Mouse (Mus musculus): ENCODE measurements around the gene Trpm7. TPM values are rescaled to one million over a fixed set of nuclear protein-coding genes. Genes with fewer than 3 reads are reported as not detected.
"Not testable (repeated sequence)": the region's sequence is repeated elsewhere in the genome, so short reads cannot be mapped to it uniquely, and the experiment has no call there.

The Trpm7 gene
- total and polyA plus RNA-seq, 3 experiments = 22.3 to 23.1 TPM; not detected in 1

- no peaks in the 10 kb centered on the region for H3K9me3 ChIP-seq (replicated peaks; ENCODE audit: insufficient read depth, low read length)
- no peak overlapping the region for H3K4me3 ChIP-seq (ENCODE audit: control insufficient read depth in 1 of 2, insufficient read depth in 1 of 2, low read depth in 2 of 2, low read length in 2 of 2)
- H3K27me3 ChIP-seq (ENCODE audit: control insufficient read depth in 1 of 2, insufficient read depth in 2 of 2, low read length in 2 of 2) = no peaks in the 10 kb centered on the region
- no peak overlapping the region for H3K9ac ChIP-seq (ENCODE audit: control insufficient read depth, low read depth, low read length, poor library complexity, severe bottlenecking)
- TF ChIP-seq ZMIZ1 (IDR thresholded peaks at IDR 0.05; ENCODE audit: low read depth, low read length) (no peak), TAL1 (IDR thresholded peaks at IDR 0.05; ENCODE audit: low read length) (no peak), SIN3A (IDR thresholded peaks at IDR 0.05; ENCODE audit: low read length) (no peak), KAT2A (conservative IDR thresholded peaks at IDR 0.05; ENCODE audit: low read depth, low read length) (no peak), BHLHE40 (IDR thresholded peaks at IDR 0.05; ENCODE audit: borderline replicate concordance, low read depth, low read length) (no peak), GABPA (IDR thresholded peaks at IDR 0.05; ENCODE audit: low read depth, low read length) (no peak)
- no peak overlapping the region for H3K27ac ChIP-seq (ENCODE audit: control insufficient read depth, low read depth, low read length)
- no peaks in the 10 kb centered on the region for H3K79me2 ChIP-seq (ENCODE audit: control insufficient read depth, insufficient read depth, low read length, poor library complexity)
- no peak for DNase-seq (ENCODE audit: low read depth, low spot score)
- H3K4me1 ChIP-seq (ENCODE audit: control insufficient read depth in 1 of 2, insufficient read depth in 2 of 2, low read length in 2 of 2) = peaks cover 0 to 4% of the 10 kb centered on the region in 2 experiments; a peak in 1 of 4 replicates
- H3K36me3 ChIP-seq (ENCODE audit: control insufficient read depth in 1 of 2, insufficient read depth in 2 of 2, low read length in 2 of 2) = no peaks in the 10 kb centered on the region; a peak in 1 of 4 replicates
Observed at GRCm38 (mm10) chr2:126887141-126887540, 11.1 kb upstream of the Trpm7 start.

GRCm38 (mm10) chr2:126885871-126886270, 9.8 kb upstream of the Trpm7 start:
- H3K4me3 ChIP-seq (ENCODE audit: control insufficient read depth in 1 of 2, insufficient read depth in 1 of 2, low read depth in 2 of 2, low read length in 2 of 2) = no peak overlapping the region
- TF ChIP-seq MAFK (IDR thresholded peaks at IDR 0.05; ENCODE audit: borderline replicate concordance, low read depth, low read length) (no peak), GATA1 (IDR thresholded peaks at IDR 0.05; ENCODE audit: low read depth, low read length) (0 out of 2 replicates have a peak, but pooled peaks have one; percentile 38), POLR2A (IDR thresholded peaks at IDR 0.05; ENCODE audit: control insufficient read depth in 1 of 2, insufficient read depth in 1 of 2, low read depth in 1 of 2, low read length in 2 of 2, poor library complexity in 1 of 2) (no peak), RCOR1 (IDR thresholded peaks at IDR 0.05; ENCODE audit: low read depth, low read length) (no peak)
- no peak overlapping the region for H3K9ac ChIP-seq (ENCODE audit: control insufficient read depth, low read depth, low read length, poor library complexity, severe bottlenecking)
- no peak overlapping the region for H3K27ac ChIP-seq (ENCODE audit: control insufficient read depth, low read depth, low read length)
- no peaks in the 10 kb centered on the region for H3K27me3 ChIP-seq (ENCODE audit: control insufficient read depth in 1 of 2, insufficient read depth in 2 of 2, low read length in 2 of 2)
- no peaks in the 10 kb centered on the region for H3K9me3 ChIP-seq (replicated peaks; ENCODE audit: insufficient read depth, low read length)
- H3K79me2 ChIP-seq (ENCODE audit: control insufficient read depth, insufficient read depth, low read length, poor library complexity) = no peaks in the 10 kb centered on the region
- no peaks in the 10 kb centered on the region; a peak in 1 of 4 replicates for H3K36me3 ChIP-seq (ENCODE audit: control insufficient read depth in 1 of 2, insufficient read depth in 2 of 2, low read length in 2 of 2)
- no peak for DNase-seq (ENCODE audit: low read depth, low spot score)
- peaks cover 0 to 4% of the 10 kb centered on the region in 2 experiments; a peak in 1 of 4 replicates for H3K4me1 ChIP-seq (ENCODE audit: control insufficient read depth in 1 of 2, insufficient read depth in 2 of 2, low read length in 2 of 2)

- not testable (repeated sequence) for H3K4me1 ChIP-seq (ENCODE audit: control insufficient read depth in 1 of 2, insufficient read depth in 2 of 2, low read length in 2 of 2); DNase-seq (ENCODE audit: low read depth, low spot score); H3K79me2 ChIP-seq (ENCODE audit: control insufficient read depth, insufficient read depth, low read length, poor library complexity); H3K4me3 ChIP-seq (ENCODE audit: control insufficient read depth in 1 of 2, insufficient read depth in 1 of 2, low read depth in 2 of 2, low read length in 2 of 2); H3K36me3 ChIP-seq (ENCODE audit: control insufficient read depth in 1 of 2, insufficient read depth in 2 of 2, low read length in 2 of 2); H3K9ac ChIP-seq (ENCODE audit: control insufficient read depth, low read depth, low read length, poor library complexity, severe bottlenecking); H3K9me3 ChIP-seq (replicated peaks; ENCODE audit: insufficient read depth, low read length); H3K27me3 ChIP-seq (ENCODE audit: control insufficient read depth in 1 of 2, insufficient read depth in 2 of 2, low read length in 2 of 2); H3K27ac ChIP-seq (ENCODE audit: control insufficient read depth, low read depth, low read length)
Observed at GRCm38 (mm10) chr2:126882711-126883110, 6.7 kb upstream of the Trpm7 start.

Measured in MEL (cell line).